Mouse (Mus musculus) liver, embryonic 14.5 days (tissue): Measurements from ENCODE around the gene Gpatch2. TPM values are rescaled to one million over a fixed set of nuclear protein-coding genes. Genes with fewer than 3 reads are reported as not detected.

Experiments
- ATAC-seq: fragments of 200-750 bp; cut with Nextera tagmentation; 2 replicates; pipeline ENCODE4 v1.8.0; 2017; ENCODE audit warnings: moderate number of reproducible peaks, mild to moderate bottlenecking, moderate library complexity; ENCODE audit not compliant: insufficient read depth
- DNase-seq, 3 experiments: peaks; one replicate each; pipeline ENCODE4 v3.0.0-alpha.2; 2012 to 2013; ENCODE audit warnings: low read depth in 3 of 3, low spot score in 3 of 3
- H3K27ac ChIP-seq: fragments of 300-500 bp; sonication (generic); 2 replicates; pipeline ENCODE4 v1.5.1; 2014; ENCODE audit warnings: moderate library complexity, mild to moderate bottlenecking, control low read depth, inconsistent platforms
- H3K27me3 ChIP-seq: fragments of 300-500 bp; sonication (generic); 2 replicates; pipeline ENCODE4 v1.6.1; 2014; ENCODE audit warnings: mild to moderate bottlenecking, low read length, moderate library complexity; ENCODE audit not compliant: control insufficient read depth, insufficient read depth
- H3K36me3 ChIP-seq: fragments of 300-500 bp; sonication (generic); replicated peaks from 2 replicates; pipeline ENCODE4 v1.6.1; 2014; ENCODE audit warnings: low read depth; ENCODE audit not compliant: control insufficient read depth, insufficient read depth
- H3K4me1 ChIP-seq, 2 experiments: fragments of 200-500 bp in 1 of 2; fragments of 300-500 bp in 1 of 2; sonication (generic) in 1 of 2; replicated peaks; 2 replicates each; pipeline ENCODE4 v1.6.1; 2012 to 2014; ENCODE audit warnings: antibody characterized with exemption in 1 of 2, inconsistent platforms in 1 of 2, low read length in 1 of 2; ENCODE audit not compliant: control insufficient read depth in 2 of 2, insufficient read depth in 2 of 2
- H3K4me2 ChIP-seq: fragments of 300-500 bp; sonication (generic); 2 replicates; pipeline ENCODE4 v1.6.1; 2014; ENCODE audit warnings: low read depth, mild to moderate bottlenecking, control low read depth, moderate library complexity
- H3K4me3 ChIP-seq, 2 experiments: fragments of 200-500 bp in 1 of 2; fragments of 300-500 bp in 1 of 2; sonication (generic) in 1 of 2; 2 replicates each; pipeline ENCODE4 v1.5.1; 2012 to 2014; ENCODE audit warnings: low read depth in 2 of 2, low read length in 2 of 2, mild to moderate bottlenecking in 2 of 2, control low read depth in 1 of 2, inconsistent platforms in 1 of 2, moderate library complexity in 1 of 2; ENCODE audit not compliant: insufficient read depth in 1 of 2
- H3K9ac ChIP-seq: fragments of 300-500 bp; sonication (generic); replicated peaks from 2 replicates; pipeline ENCODE4 v1.6.1; 2014; ENCODE audit warnings: mild to moderate bottlenecking, control low read depth, moderate library complexity
- H3K9me3 ChIP-seq: fragments of 300-500 bp; sonication (generic); 2 replicates; pipeline ENCODE4 v1.6.1; 2016; ENCODE audit warnings: low read length, mixed read lengths; ENCODE audit not compliant: control insufficient read depth
- CTCF ChIP-seq: IDR thresholded peaks from 2 replicates; pipeline ENCODE4 v1.5.1; 2016; ENCODE audit warnings: antibody characterized with exemption, low read depth, control low read depth
- EP300 ChIP-seq: IDR thresholded peaks from 2 replicates; pipeline ENCODE4 v1.6.1; 2016; ENCODE audit warnings: antibody characterized with exemption, low read depth
- WGBS: fragments of 180-500 bp; shearing (Covaris S2); extraction: QIAGEN DNeasy Blood & Tissue Kit; methylation state at CpG from one replicate; pipeline ENCODE4 v1.1.7; 2014; ENCODE audit not compliant: insufficient replicate concordance; 5-methylcytosine and 5-hydroxymethylcytosine counted together
- polyA plus RNA-seq, 2 experiments: library from polyadenylated mRNA; depleted of rRNA in 1 of 2; stranded (reverse) in 1 of 2; unstranded in 1 of 2; fragments of >200 nt; fragmentation: Nextera tagmentation in 1 of 2; extraction: Ambion mirVana in 1 of 2; gene quantifications; 2 replicates each; pipeline versions ENCODE4 v1.2.1 to v1.2.3; 2012 to 2014

Gpatch2 gene
- polyA plus RNA-seq, 2 experiments = 3.3 to 4.0 TPM

- no peak for DNase-seq
- no peak overlapping the region for H3K27ac ChIP-seq
- no peak for ATAC-seq
These were observed 76.4 kb downstream of the Gpatch2 start for GRCm38 (mm10) chr1:187291480-187292394.

GRCm38 (mm10) chr1:187292395-187292749 lies 77.1 kb downstream of the Gpatch2 start:
- DNase-seq = no peak
- no peak overlapping the region for H3K4me3 ChIP-seq
- no peaks in the 10 kb centered on the region; a peak in 1 of 4 replicates for H3K4me1 ChIP-seq
- no peak overlapping the region for H3K4me2 ChIP-seq
- ATAC-seq = no peak
- no peak overlapping the region for H3K9ac ChIP-seq
- WGBS = 78% methylated on average over 3 of the region's 3 CpGs
- H3K27ac ChIP-seq = no peak overlapping the region
- no peaks in the 10 kb centered on the region for H3K36me3 ChIP-seq
- H3K27me3 ChIP-seq = no peaks in the 10 kb centered on the region
- H3K9me3 ChIP-seq = no peaks in the 10 kb centered on the region
- TF ChIP-seq CTCF (no peak), EP300 (no peak)

More at GRCm38 (mm10) chr1:187291480-187292394, 76.4 kb downstream of the Gpatch2 start:
- H3K9ac ChIP-seq = no peak overlapping the region
- H3K4me3 ChIP-seq = no peak overlapping the region
- no peaks in the 10 kb centered on the region for H3K9me3 ChIP-seq
- H3K4me2 ChIP-seq = no peak overlapping the region
- H3K4me1 ChIP-seq = no peaks in the 10 kb centered on the region; a peak in 1 of 4 replicates
- no peak for TF ChIP-seq EP300
- TF ChIP-seq CTCF = no peak
- whole genome bisulfite sequencing = 68% methylated on average over 10 of the region's 10 CpGs
- no peaks in the 10 kb centered on the region for H3K36me3 ChIP-seq
- no peaks in the 10 kb centered on the region for H3K27me3 ChIP-seq

DNA sequence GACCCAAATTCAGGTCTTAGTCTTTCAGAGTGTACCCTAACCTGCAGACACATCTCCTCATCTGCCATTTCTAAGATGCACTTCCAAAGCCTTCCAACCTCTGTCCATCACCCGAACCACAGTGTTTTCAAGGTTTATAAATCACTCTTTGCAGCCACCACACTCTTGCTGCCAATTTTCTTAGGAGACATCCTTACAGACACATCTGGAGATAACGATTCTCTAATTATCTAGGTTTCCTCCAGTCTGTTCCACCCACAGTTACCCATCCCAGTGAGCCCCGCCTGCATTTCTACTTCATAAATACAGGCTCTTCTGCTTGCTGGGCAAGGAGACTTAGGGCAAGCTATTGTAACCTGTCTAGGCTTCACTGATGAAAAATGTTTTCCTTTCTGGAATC lies 77.9 kb downstream of the Gpatch2 start:
- no peaks in the 10 kb centered on the region for H3K27me3 ChIP-seq
- no peak for TF ChIP-seq CTCF
- no peak for TF ChIP-seq EP300
- DNase-seq = no peak
- no peaks in the 10 kb centered on the region for H3K36me3 ChIP-seq
- H3K4me3 ChIP-seq = no peak overlapping the region
- 40% methylated on average over 3 of the region's 3 CpGs for WGBS
- no peaks in the 10 kb centered on the region for H3K9me3 ChIP-seq
- H3K4me1 ChIP-seq = no peaks in the 10 kb centered on the region; a peak in 1 of 4 replicates
- H3K9ac ChIP-seq = no peak overlapping the region
- no peak overlapping the region for H3K27ac ChIP-seq
- H3K4me2 ChIP-seq = no peak overlapping the region
- no peak for ATAC-seq

DNA sequence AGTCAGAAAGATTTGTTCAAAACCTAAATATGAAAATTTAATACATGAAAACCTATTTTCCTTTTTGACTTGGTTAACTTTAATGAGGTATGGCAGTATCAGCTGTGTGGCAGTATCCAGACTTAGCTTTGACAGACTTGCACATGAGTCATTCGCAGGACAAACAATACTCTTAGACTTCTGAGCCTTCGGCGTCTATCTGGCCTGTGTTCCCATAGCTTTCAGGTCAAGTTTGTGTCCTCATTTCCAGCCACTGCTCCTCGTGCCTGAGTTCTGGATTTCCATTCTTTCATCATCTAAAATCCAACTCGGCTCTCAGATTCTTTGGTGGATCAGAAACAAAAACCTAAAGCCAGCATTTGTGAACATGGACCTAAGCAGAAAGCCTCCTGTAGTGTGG lies 79.2 kb downstream of the Gpatch2 start:
- Histone ChIP-seq H3K9me3 (no peaks in the 10 kb centered on the region), H3K4me3 (no peak overlapping the region), H3K36me3 (no peaks in the 10 kb centered on the region), H3K4me1 (no peaks in the 10 kb centered on the region; a peak in 1 of 4 replicates), H3K27me3 (no peaks in the 10 kb centered on the region), H3K27ac (no peak overlapping the region), H3K9ac (no peak overlapping the region), H3K4me2 (no peak overlapping the region)
- 77% methylated on average over 5 of the region's 5 CpGs for WGBS
- TF ChIP-seq CTCF (no peak), EP300 (no peak)
- DNase-seq (no peak), ATAC-seq (no peak)

- WGBS = 79% methylated on average over 6 of the region's 6 CpGs
- ATAC-seq = no peak
- TF ChIP-seq EP300 = no peak
- no peak for TF ChIP-seq CTCF
- H3K27ac ChIP-seq = no peak overlapping the region
- no peaks in the 10 kb centered on the region for H3K9me3 ChIP-seq
- H3K4me3 ChIP-seq = no peak overlapping the region
- no peaks in the 10 kb centered on the region for H3K27me3 ChIP-seq
- H3K9ac ChIP-seq = no peak overlapping the region
- H3K4me2 ChIP-seq = no peak overlapping the region
- DNase-seq = no peak
- H3K4me1 ChIP-seq = no peaks in the 10 kb centered on the region; a peak in 1 of 4 replicates
- H3K36me3 ChIP-seq = no peaks in the 10 kb centered on the region
These were observed 79.8 kb downstream of the Gpatch2 start for GRCm38 (mm10) chr1:187295038-187295559.
